Mouse (Mus musculus) hindbrain, postnatal 0 days (tissue): Measurements from ENCODE around the gene Gm29423. TPM values are rescaled to one million over a fixed set of nuclear protein-coding genes. Genes with fewer than 3 reads are reported as not detected.
"Not testable (repeated sequence)": the region's sequence is repeated elsewhere in the genome, so short reads cannot be mapped to it uniquely, and the experiment has no call there.

Experiments used
- ATAC-seq: fragments of 200-750 bp; cut with Nextera tagmentation; 2 replicates; pipeline ENCODE4 v1.8.0; 2017; ENCODE audit warnings: mild to moderate bottlenecking, moderate TSS enrichment, moderate library complexity
- DNase-seq: peaks from one replicate; pipeline ENCODE4 v3.0.0-alpha.2; 2015; ENCODE audit warnings: low spot score
- H3K27ac ChIP-seq: fragments of 300-500 bp; sonication (generic); 2 replicates; pipeline ENCODE4 v1.5.1; 2014; ENCODE audit warnings: mild to moderate bottlenecking
- H3K27me3 ChIP-seq: fragments of 300-500 bp; sonication (generic); 2 replicates; pipeline ENCODE4 v1.6.1; 2014; ENCODE audit warnings: low read length, mixed read lengths; ENCODE audit not compliant: insufficient read depth
- H3K36me3 ChIP-seq: fragments of 300-500 bp; sonication (generic); 2 replicates; pipeline ENCODE4 v1.6.1; 2014; ENCODE audit warnings: low read length, mixed read lengths; ENCODE audit not compliant: insufficient read depth
- H3K4me1 ChIP-seq: fragments of 300-500 bp; sonication (generic); 2 replicates; pipeline ENCODE4 v1.6.1; 2014; ENCODE audit warnings: antibody characterized with exemption, low read length, mixed read lengths; ENCODE audit not compliant: insufficient read depth
- H3K4me2 ChIP-seq: fragments of 300-500 bp; sonication (generic); 2 replicates; pipeline ENCODE4 v1.6.1; 2014; ENCODE audit warnings: low read depth, mild to moderate bottlenecking, low read length, moderate library complexity, mixed read lengths
- H3K4me3 ChIP-seq: fragments of 300-500 bp; sonication (generic); 2 replicates; pipeline ENCODE4 v1.5.1; 2014; ENCODE audit warnings: low read length
- H3K9ac ChIP-seq: fragments of 300-500 bp; sonication (generic); replicated peaks from 2 replicates; pipeline ENCODE4 v1.6.1; 2014; ENCODE audit warnings: mild to moderate bottlenecking, low read length, moderate library complexity, mixed read lengths
- H3K9me3 ChIP-seq: fragments of 300-500 bp; sonication (generic); 2 replicates; pipeline ENCODE4 v1.6.1; 2016; ENCODE audit warnings: low read length, mixed read lengths
- WGBS: fragments of 180-500 bp; shearing (Covaris S2); extraction: QIAGEN DNeasy Blood & Tissue Kit; methylation state at CpG from one replicate; pipeline ENCODE4 v1.1.7; 2014; 5-methylcytosine and 5-hydroxymethylcytosine counted together
- polyA plus RNA-seq: library from polyadenylated mRNA; unstranded; fragments of >200 nt; fragmentation: Nextera tagmentation; extraction: Ambion mirVana; gene quantifications from 2 replicates; pipeline ENCODE4 v1.2.1, GENCODE M21; 2015
- total RNA-seq: library from RNA; depleted of rRNA; stranded (reverse); fragments of >200 nt; gene quantifications from 2 replicates; pipeline ENCODE4 v1.2.3, GENCODE M21; 2014; rRNA removed

Gm29423 gene
- total RNA-seq, result not detected in 2 replicates
- polyA plus RNA-seq, result not detected in 2 replicates

DNA sequence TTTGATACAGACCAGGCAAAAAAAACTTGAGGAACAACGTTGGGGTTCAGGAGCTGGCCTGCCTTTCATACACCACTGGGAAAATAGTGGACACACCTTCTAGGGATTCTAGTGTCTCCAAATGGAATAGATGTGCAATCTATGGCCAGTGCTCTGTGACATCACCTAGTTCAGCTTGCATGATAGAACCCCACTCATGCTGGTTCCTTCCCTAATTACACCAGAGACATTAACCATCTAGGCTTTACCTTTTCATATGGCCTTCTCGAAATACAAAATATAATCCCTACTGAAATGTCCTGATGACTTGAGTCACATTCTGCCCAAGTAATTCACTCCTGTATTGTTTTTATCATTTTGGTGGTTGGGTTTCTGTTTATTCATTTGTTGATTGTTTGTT, at the start of gene Gm29423, which contains the start of gene Gm29644:
Gene Gm29423, minus strand, starts transcription at position 101 of the 400 bp plus-strand sequence.
Gene Gm29644, minus strand, starts transcription at position 157 of the 400 bp plus-strand sequence.
- ATAC-seq, H3K36me3 ChIP-seq, H3K4me3 ChIP-seq, H3K4me1 ChIP-seq, H3K9ac ChIP-seq, H3K4me2 ChIP-seq, H3K27ac ChIP-seq, H3K27me3 ChIP-seq, DNase-seq, H3K9me3 ChIP-seq: not testable (repeated sequence)
- WGBS, result no CpG with 5 or more reads among the region's 2 CpGs

DNA sequence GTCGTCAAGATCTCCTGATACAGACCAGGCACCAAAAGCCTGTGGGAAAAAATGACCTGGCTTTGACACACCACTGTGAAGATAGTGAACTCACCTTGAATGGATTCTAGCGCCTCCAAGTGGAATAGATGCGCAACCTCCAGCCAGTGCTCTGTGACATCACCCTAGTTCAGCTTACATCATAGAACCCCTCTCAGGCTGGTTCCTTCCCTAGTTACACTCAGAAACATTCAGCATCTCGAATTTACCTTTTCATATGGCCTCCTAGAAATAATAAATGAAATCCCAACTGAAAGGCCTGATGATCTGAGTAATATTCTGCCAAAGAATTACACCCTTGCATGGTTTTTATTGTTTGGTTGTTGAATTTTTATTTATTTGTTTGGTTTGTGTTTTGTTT, 29.5 kb downstream of the Gm29423 start, which contains the start of gene Gm21118:
Gene Gm21118, minus strand, starts transcription at position 101 of the 400 bp plus-strand sequence.
- H3K36me3 ChIP-seq, H3K27me3 ChIP-seq, DNase-seq, H3K9me3 ChIP-seq, H3K4me2 ChIP-seq, H3K27ac ChIP-seq, H3K4me1 ChIP-seq, ATAC-seq, H3K9ac ChIP-seq, H3K4me3 ChIP-seq: not testable (repeated sequence)
- no CpG with 5 or more reads among the region's 4 CpGs for WGBS

Other genes with a start within 250 kb of the Gm29423 start
- gene Gm21118, start 29.6 kb downstream of the Gm29423 start, total RNA-seq, result not detected in 2 replicates
- gene Gm21118, start 29.6 kb downstream of the Gm29423 start, polyA plus RNA-seq, result not detected in 2 replicates
- gene Gm29644, start 56 bp upstream of the Gm29423 start, total RNA-seq, result not detected in 2 replicates
- not detected in 2 replicates for gene Gm29644, start 56 bp upstream of the Gm29423 start, polyA plus RNA-seq
- not detected in 2 replicates for gene Gm20888, start 138.6 kb upstream of the Gm29423 start, total RNA-seq
- not detected in 2 replicates for gene Gm20888, start 138.6 kb upstream of the Gm29423 start, polyA plus RNA-seq